Mouse (Mus musculus) bone marrow macrophage, adult 2 months (primary cell): ENCODE measurements at regions not wholly inside any gene's neighbourhood (a gene's known extent, or its start where the extent isn't known, plus 50 kb on each side); places are given as distances from the start of the nearest gene placed in this dataset.

Experiments used
- CTCF ChIP-seq: IDR thresholded peaks from 2 replicates; pipeline ENCODE4 v1.5.1; 2012; ENCODE audit warnings: low read depth, mild to moderate bottlenecking, low read length, moderate library complexity
- POLR2A ChIP-seq: IDR thresholded peaks from 2 replicates; pipeline ENCODE4 v1.6.1; 2012; ENCODE audit warnings: mild to moderate bottlenecking, low read depth, low read length, borderline replicate concordance

DNA sequence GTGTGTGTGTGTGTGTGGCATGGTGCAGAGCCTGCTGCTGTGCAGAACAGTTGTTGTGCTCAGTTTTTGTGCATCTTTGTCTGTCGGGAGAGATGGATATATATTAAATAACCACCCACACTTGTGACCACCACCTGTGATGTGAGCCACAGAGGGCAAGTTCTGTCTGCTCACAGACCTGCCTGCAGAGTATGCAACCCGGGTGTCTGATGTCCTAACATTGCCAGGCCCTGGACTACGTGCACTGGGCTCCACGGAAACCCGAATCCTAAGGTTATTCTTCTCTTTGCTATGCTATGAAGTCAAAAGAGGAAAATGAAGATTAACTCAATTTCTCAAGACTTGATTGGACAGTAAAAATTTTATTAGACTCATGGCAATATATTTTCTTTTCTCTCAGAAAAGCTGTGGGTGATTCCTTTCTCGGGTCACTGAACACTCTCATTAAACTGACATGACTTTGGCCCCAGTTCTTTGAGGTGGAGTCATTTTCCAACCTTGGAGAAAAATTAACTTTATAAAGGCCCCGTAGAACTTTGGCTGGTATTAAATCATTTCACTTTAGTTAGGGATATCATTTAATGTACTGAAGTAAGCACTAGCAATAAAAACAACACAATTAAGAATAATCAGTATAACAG is 100.6 kb upstream of the 1700020N01Rik start:
- TF ChIP-seq POLR2A (no peak), CTCF (no peak)
